Mouse (Mus musculus) forelimb bud, embryonic 11.5 days (tissue): ENCODE results near the gene Klk1b16.
"Not testable (repeated sequence)": the region's sequence is repeated elsewhere in the genome, so short reads cannot be mapped to it uniquely, and the experiment has no call there.

Experiments
- DNase-seq: peaks from one replicate; pipeline ENCODE4 v3.0.0-alpha.2; 2012; ENCODE audit warnings: low read depth, low spot score

The Klk1b16 gene

GRCm38 (mm10) chr7:44136467-44136866 is at the start of gene Klk1b16:
Gene Klk1b16, plus strand, starts transcription at chr7:44136767.
- DNase-seq: no peak

DNA sequence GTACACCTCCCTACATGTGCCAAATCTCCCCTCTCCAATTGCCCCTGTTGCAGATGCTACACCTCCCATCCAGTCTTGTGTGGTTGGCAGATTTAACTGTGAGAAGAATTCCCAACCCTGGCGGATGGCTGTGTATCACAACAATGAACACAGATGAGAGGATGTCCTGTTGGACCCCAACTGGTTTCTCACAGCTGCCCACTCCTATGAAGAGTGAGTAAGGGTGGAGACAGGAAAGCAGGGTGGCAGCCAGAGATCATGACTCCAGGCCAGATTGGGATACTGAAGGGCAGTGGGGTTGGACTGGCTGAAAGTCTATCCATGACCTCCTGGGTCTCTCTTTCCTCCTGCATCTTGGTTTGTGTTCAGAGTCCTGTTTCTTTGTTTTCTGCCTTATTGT is 40.5 kb upstream of the Klk1b16 start:
- no peak for DNase-seq

DNA sequence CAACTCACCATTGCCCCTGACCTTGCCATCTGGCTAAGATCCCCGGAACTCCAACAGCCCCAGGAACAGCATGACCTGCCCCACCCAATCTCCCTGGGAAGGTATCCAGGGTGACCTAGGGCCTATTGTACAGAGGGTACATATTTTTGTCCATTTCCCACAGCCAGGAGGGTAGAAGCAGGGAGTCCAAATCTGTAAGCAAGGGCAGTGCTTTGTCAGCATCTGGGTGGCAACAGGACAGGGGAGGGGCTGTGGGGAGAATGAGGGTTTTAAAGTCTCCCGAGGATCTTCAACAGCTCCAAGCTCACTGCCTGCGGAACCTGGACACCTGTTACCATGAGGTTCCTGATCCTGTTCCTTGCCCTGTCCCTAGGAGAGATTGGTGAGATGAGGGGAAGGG is 34.5 kb upstream of the Klk1b16 start, which contains the start of gene Klk1b21:
TSS of gene Klk1b21 (plus strand) at position 301 of the 400 bp plus-strand sequence.
- DNase-seq: not testable (repeated sequence)

DNA sequence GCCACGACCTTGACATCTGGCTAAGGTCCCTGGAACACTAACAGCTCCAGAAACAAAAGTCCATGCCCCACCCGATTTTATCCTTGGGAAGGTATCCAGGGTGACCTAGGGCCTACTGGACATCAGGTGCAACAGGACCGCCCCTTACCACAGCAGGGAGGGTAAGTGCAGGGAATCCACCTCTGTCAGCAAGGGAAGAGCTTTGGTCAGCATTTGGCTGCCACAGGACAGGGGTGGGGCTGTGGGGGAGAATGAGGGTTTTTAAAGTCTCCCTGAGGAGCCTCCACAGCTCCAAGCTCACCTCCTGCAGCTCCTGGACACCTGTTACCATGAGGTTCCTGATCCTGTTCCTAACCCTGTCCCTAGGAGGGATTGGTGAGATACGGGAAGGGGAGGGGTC is 24.2 kb upstream of the Klk1b16 start, which contains the start of gene Klk1b22:
TSS of gene Klk1b22 (plus strand) at position 301 of the 400 bp plus-strand sequence.
- DNase-seq: no peak

- DNase-seq: no peak
Measured at GRCm38 (mm10) chr7:44123445-44123844, 13.1 kb upstream of the Klk1b16 start.

GRCm38 (mm10) chr7:44179299-44180045 is 42.9 kb downstream of the Klk1b16 start:
- no peak for DNase-seq

DNA sequence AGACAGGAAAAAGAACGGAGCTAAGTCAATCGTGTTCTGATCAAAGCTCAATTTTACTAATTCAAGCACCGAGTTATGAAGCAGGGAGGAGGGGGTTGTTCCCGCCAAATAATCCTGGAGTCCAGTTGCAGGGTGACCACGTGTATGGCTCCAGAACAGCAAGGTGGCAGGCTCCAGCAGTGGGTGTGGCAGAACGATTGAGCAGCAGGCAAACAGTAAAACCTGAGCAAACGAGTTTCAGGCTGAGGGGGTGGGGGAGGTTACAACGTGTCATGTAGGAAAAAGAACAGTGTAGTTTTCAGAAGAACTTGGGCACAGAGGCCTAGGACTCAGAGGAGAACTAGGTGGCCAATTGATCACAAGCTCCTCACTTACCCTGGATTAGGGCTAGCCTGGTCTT is 49.9 kb downstream of the Klk1b16 start:
- not testable (repeated sequence) for DNase-seq

GRCm38 (mm10) chr7:44187936-44188335 is 51.4 kb downstream of the Klk1b16 start, which contains the start of gene Klk1b24:
Gene Klk1b24, plus strand, starts transcription at chr7:44188236.
- DNase-seq: not testable (repeated sequence)
